Mouse (Mus musculus) left cerebral cortex, postnatal 36 days (tissue): Measurements from ENCODE around the gene Klf15. TPM values are rescaled to one million over a fixed set of nuclear protein-coding genes. Genes with fewer than 3 reads are reported as not detected.
A peak's percentile ranks its signal among the peaks of the same experiment; 100 is the strongest.

ENCODE experiments used
- DNase-seq, 2 experiments: peaks; one replicate each; pipeline ENCODE4 v3.0.0; 2021 to 2022; ENCODE audit warnings: low spot score in 2 of 2, mixed read lengths in 1 of 2
- intact Hi-C: fragments of 180-260 bp; cut with DNase I; formaldehyde crosslinking; loops from one replicate; pipeline ENCODE4 v1.15.1; 2025
- total RNA-seq, 2 experiments: library from RNA; stranded (reverse); gene quantifications; 2 replicates each; pipeline ENCODE4 v1.2.3; 2021

The Klf15 gene
- total RNA-seq, 2 experiments from 2014 or later = 26.4 to 27.2 TPM

- DNase-seq = no peak
- intact Hi-C loops = no loop called here
Measured at GRCm38 (mm10) chr6:90514369-90514768, 52.0 kb downstream of the Klf15 start.

GRCm38 (mm10) chr6:90514883-90515405 is 52.6 kb downstream of the Klf15 start:
- DNase-seq = peak; percentile 75 to 86
- intact Hi-C loops = loop anchor here (1.0 kb wide), 1 partner anchor 65 kb away; no protein-coding TSS in a partner anchor

DNA sequence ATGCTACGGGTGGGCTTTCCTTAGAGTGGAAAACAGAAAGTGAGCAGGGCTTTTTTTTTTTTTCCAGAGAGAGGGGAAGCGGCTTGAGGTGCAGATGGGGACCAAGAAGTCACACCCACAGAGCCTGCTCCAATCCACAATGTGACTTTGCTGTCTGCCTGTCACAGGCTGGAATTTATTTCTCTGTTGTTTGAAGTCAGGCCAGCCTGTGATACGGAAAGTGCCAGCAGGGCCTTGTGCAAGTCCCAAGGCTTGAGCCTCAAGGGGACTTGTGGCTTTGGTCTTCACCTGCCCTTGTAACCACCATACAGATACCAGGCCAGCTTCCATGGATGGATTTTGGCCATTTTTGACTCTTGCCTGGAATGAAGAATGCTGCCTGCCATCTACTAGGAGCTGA is 56.5 kb downstream of the Klf15 start:
- no peak for DNase-seq
- intact Hi-C loops = no loop called here

- intact Hi-C loops = no loop called here
- no peak for DNase-seq
Measured at GRCm38 (mm10) chr6:90519375-90519774, 57.0 kb downstream of the Klf15 start.

Other genes with a start within 250 kb of the Klf15 start
- gene Vmn1r53, start 238.1 kb upstream of the Klf15 start, total RNA-seq = not detected
- not detected for gene Vmn1r54, start 216.3 kb upstream of the Klf15 start, total RNA-seq
- gene BC048671, start 161.4 kb upstream of the Klf15 start, total RNA-seq = not detected
- not detected for gene Chst13, start 137.4 kb upstream of the Klf15 start, total RNA-seq
- not detected for gene Uroc1, start 129.3 kb upstream of the Klf15 start, total RNA-seq
- 10 to 100 TPM; 30.1 to 30.2 TPM for gene Zxdc, start 93.1 kb upstream of the Klf15 start, total RNA-seq
- gene Cfap100, start 33.8 kb upstream of the Klf15 start, total RNA-seq = 1 to 10 TPM; 5.3 to 7.4 TPM
- 10 to 100 TPM; 56.0 to 67.0 TPM for gene Aldh1l1, start 23.9 kb downstream of the Klf15 start, total RNA-seq
- 1 to 10 TPM; 4.4 to 6.0 TPM for gene Slc41a3, start 142.1 kb downstream of the Klf15 start, total RNA-seq